Mouse (Mus musculus) left cerebral cortex, adult 8-10 months (tissue): Measurements from ENCODE around the gene Gm11011. TPM values are rescaled to one million over a fixed set of nuclear protein-coding genes. Genes with fewer than 3 reads are reported as not detected.

Source experiments
- DNase-seq, 2 experiments: peaks; one replicate each; pipeline ENCODE4 v3.0.0; 2022; ENCODE audit warnings: low spot score in 2 of 2
- total RNA-seq, 4 experiments: library from RNA; stranded (reverse); gene quantifications; 2 replicates each; pipeline ENCODE4 v1.2.4; 2022

Gm11011 gene
- total RNA-seq, 4 experiments from 2014 or later: not detected

DNA sequence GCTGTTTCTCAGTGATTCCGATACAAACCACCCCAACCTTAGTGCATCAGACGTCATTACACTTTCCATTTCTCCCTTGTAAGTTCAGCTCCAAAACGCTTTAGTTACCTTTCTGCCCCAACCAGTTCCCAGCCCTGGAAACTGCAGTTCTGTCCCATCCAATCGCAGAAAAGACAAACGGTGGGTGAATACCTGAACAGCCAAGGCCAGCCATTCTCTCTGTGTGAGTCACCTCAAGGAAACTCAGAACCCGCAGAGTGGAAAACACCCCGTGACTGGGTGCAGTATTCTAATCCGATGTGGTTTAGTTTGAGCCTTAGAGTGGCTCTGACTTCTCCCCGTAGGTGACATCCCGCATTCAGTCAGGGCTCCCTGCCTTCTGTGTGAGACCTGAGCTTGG, 2.2 kb upstream of the Gm11011 start:
- no peak for DNase-seq

DNA sequence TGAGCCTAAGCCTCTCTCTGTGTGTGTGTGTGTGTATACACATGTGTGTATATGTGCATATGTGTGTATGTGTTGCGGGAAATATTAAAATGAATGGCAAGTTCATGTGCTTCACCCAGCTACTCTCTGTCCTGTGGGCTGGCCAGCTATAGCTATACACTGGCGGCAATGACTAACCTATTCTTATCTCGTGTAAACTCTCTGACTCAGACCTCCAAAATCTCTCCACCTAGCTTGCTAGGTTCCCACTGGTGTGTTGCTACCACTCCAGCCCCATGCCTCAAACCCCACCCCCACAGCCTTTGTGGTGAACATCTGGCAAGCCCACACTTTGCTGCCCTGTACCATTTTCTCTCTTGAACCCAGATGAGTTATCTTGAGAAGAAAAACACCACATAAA, 857 bp downstream of the Gm11011 start:
- DNase-seq: no peak

DNA sequence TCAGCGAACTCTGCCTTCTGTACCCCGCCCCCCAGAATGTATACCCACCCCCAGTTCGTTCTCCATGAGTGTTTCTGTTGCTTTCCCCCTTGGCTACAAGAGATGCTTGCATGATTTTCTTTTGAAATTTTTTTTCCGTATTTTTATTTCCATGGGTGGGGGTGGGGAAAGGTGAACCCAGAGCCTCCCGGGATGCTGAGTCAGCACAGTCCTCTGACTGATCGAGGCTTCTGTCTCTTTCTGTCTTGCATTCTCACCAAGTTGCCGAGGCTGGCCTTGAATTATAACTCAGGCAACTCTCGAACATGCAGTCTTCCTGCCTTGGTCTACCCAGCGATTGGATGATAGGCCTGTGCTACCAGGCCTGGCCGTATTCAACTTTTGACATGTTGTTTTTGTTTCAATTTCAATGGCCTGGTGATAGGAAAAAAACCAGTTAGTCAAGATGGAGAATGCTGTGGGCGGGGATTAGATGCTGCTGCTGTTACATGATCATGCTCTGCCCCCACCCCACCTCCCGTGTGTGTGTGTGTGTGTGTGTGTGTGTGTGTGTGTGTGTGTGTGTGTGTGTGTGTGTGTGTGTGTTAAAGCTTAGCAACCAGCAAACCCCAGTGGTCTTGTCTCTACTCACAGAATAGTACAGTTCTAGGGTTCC, 1.8 kb downstream of the Gm11011 start:
- no peak for DNase-seq

DNA sequence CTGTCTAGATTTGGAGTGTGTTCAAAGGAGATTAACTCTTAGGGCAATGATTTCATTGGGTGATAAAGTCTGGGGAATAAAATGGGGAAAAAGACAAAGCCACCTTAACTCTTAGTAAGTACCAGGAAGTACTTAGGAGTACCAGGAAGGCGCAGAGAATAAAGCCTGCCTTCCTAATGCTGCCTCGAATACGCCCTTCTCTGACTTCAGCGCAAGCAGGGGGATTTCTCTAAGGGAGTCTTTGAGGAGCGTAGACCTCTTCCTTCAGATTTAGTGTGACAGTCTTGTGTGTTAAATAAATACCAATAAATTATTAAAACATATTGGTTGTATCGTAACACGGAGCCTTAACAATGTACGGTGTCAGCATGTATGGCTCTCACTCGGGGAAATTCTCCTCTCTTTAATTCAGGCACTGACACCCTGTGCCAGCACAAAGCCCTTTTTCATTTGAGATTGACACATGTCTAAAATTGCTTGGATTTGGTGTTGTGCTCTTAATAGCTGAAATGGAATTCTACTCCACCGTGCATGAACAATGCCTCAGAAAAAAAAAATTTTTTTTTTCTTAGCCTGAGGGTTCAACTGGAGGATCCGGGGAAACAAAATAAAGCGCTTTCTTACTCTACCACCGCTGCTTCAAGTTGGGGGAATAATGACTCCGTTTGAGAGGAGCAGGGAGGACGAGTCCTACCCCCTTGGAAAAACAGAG, 2.6 kb downstream of the Gm11011 start:
- no peak for DNase-seq

DNA sequence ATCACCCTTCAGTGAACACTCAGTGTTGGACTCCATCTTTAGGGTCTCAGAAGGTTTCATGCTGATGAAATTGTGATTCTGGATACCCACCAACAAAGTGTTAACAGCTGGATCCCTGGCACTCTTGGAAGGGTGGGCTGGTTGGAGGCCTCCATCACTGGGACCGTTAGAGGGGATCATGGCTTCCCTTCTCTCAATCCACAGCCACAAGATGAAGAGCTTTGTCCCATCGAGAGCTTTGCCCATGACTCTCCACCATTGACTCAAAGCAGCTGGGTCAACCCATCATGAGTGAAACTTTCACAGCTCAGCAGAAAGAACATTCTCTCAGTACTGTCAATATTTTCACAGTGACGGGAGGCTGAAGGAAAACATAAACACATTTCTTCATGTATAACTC, 4.1 kb downstream of the Gm11011 start:
- no peak for DNase-seq

DNA sequence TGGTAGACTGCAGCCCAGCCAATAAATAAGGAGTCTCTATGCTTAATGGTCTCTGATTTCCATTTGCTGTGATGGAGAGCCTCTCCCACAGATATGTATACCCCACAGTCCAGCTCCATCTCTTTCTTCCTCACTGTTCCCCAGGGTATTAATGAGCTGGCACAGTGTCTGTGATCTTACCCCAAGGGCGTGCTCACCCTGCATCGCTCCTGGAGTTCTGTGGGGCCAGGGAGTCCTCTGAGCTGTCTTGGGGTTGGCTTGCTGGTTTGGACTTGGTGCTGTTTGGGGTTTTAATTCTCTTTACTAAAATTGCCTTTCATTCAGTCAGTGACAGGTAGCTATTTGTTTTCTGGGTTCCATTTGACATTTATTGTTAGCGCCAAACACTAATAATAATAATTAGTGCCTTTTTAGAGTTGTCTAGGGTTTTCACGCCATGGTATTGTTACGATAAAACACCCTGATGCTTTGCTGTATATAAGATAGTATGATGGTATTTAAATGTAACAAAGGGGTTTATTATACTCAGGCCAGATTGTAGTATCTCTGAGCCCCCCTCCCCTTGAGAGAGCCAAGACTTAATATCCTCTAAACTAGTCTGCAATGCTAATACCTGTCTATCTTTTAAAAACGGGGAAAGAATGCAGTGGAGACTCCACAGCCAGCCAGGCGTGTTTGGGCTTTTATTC, 9.9 kb downstream of the Gm11011 start:
- no peak for DNase-seq

DNA sequence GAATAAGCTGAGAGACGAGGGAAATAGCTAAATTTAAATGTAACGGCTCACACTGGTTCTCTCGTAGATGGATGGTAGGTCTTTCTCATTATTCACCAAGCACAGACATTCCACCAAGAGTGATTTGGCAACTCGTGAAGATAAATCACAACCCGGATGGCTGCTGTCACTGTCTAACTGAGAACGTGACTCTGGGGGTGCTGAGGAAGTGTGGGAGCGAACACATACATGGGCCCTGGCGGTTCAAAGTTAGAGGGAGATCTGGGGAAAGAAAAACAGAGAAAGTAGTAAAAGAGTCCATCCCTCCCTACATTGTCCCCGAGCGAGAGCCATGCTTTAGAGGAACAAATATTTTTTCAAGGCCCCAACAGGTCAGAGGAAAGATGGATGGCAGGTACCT, 17.5 kb downstream of the Gm11011 start:
- no peak for DNase-seq

DNA sequence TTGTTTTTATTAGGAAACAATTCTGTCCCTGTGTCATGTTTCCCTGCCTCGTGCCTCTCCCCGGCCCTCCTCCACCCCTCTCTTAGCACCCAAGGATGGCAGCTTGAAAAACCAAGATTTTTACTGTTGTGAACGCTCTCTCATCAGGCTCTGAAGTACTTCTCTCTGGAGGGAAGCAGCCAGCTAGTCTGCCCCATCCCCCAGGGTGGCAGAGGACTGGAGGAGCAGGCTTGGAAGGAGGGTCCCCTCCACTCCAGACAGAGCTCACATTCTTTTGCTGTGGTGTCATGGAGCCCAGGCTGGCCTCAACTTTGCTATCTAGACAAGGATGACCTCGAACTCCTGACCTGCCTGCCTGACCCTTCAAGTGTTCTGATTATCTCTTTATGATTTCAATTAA, 21.4 kb downstream of the Gm11011 start:
- no peak for DNase-seq

DNA sequence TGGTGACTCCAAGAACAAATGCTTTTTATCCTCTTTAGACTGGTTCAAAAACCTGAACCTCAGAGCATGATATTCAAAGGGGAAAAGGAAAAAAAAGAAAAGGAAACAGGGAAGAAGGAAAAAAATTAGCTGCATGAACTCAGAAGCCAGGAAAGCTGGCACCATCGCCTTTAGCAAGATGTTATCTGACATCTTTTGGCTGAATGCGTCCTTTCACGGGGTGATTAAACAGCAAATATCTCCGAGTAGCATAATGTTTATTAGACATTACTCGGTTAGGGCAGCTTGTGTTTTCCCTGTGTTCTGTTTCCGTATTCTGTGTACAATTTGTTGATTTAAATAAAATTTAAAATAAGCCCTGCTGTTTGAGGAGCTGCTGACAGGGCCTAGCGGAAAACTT, 21.8 kb downstream of the Gm11011 start:
- DNase-seq: no peak

DNA sequence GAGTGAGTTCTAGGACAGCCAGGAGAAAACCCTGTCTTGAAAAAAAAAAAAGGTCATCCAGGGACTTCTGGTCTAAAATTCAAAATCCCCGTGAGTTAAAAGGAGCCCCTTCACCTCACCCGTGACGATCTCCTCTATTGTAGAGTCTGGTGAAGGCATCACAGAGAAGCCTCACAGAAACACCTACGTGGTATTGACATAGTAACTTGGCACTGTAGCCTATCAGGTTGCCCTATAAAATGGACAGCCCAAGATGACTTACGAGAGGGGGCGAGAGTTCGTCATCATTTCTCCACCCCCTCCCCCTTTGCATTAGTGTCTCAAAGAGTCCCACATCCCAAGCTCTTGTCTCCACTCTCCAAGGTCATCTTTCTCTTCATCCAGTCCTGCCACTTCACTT, 41.9 kb downstream of the Gm11011 start:
- no peak for DNase-seq

GRCm38 (mm10) chr2:169538906-169539305, 48.6 kb downstream of the Gm11011 start:
- no peak for DNase-seq

Other genes with a start within 250 kb of the Gm11011 start
- 10 to 100 TPM; 51.2 to 64.0 (median 56.5) TPM for gene Tshz2, start 45.3 kb upstream of the Gm11011 start, total RNA-seq